Mouse (Mus musculus): ENCODE data around the gene Adgrf4. TPM values are rescaled to one million over a fixed set of nuclear protein-coding genes. Genes with fewer than 3 reads are reported as not detected.

Adgrf4 gene
- total RNA-seq, 1 experiment = not detected

GRCm38 (mm10) chr17:42611295-42611694, 80.8 kb downstream of the Adgrf4 start, which contains the start of gene Opn5:
Gene Opn5 (minus strand): TSS chr17:42611395.
- TF ChIP-seq CHD2 (IDR thresholded peaks at IDR 0.05; ENCODE audit: low read depth, low read length) = no peak
- TF ChIP-seq ZC3H11A (IDR thresholded peaks at IDR 0.05; ENCODE audit: borderline replicate concordance, low read depth, low read length) = no peak
- no peak for TF ChIP-seq ZNF384 (IDR thresholded peaks at IDR 0.05; ENCODE audit: low read depth, low read length)
- TF ChIP-seq MAFK (IDR thresholded peaks at IDR 0.05; ENCODE audit: insufficient read depth, low read depth, low read length) = no peak
- no peak for TF ChIP-seq HCFC1 (IDR thresholded peaks at IDR 0.05; ENCODE audit: borderline replicate concordance, insufficient read depth, low read length)
- no peaks in the 10 kb centered on the region for H3K4me1 ChIP-seq (ENCODE audit: control insufficient read depth in 2 of 2, insufficient read depth in 2 of 2, low read length in 2 of 2, poor library complexity in 1 of 2)

GRCm38 (mm10) chr17:42608270-42608669, 83.8 kb downstream of the Adgrf4 start:
- Histone ChIP-seq H3K27ac (ENCODE audit: insufficient read depth, low read depth, low read length, poor library complexity, severe bottlenecking) (no peak overlapping the region), H3K9me3 (ENCODE audit: control insufficient read depth, insufficient read depth, low read depth, low read length) (no peaks in the 10 kb centered on the region), H3K4me3 (ENCODE audit: insufficient read depth in 1 of 2, low read depth in 1 of 2, low read length in 2 of 2, poor library complexity in 1 of 2, severe bottlenecking in 1 of 2) (no peak overlapping the region), H3K4me1 (ENCODE audit: control insufficient read depth in 2 of 2, insufficient read depth in 2 of 2, low read length in 2 of 2, poor library complexity in 1 of 2) (no peaks in the 10 kb centered on the region), H3K9ac (ENCODE audit: insufficient read depth, low read depth, low read length, poor library complexity, severe bottlenecking) (no peak overlapping the region), H3K36me3 (ENCODE audit: control insufficient read depth, insufficient read depth, low read length, poor library complexity, severe bottlenecking) (no peaks in the 10 kb centered on the region)
- no peak for TF ChIP-seq MAFK (IDR thresholded peaks at IDR 0.05; ENCODE audit: insufficient read depth, low read depth, low read length)
- no peak for TF ChIP-seq CHD2 (IDR thresholded peaks at IDR 0.05; ENCODE audit: low read depth, low read length)
- TF ChIP-seq HCFC1 (IDR thresholded peaks at IDR 0.05; ENCODE audit: borderline replicate concordance, insufficient read depth, low read length) = no peak
- TF ChIP-seq ZC3H11A (IDR thresholded peaks at IDR 0.05; ENCODE audit: borderline replicate concordance, low read depth, low read length) = no peak
- TF ChIP-seq ZNF384 (IDR thresholded peaks at IDR 0.05; ENCODE audit: low read depth, low read length) = no peak
- no peak for DNase-seq (ENCODE audit: low read depth, low spot score)
- in situ Hi-C loops (cut with MboI; ENCODE audit: low sequenced_read_pairs in 2 of 2, unreplicated experiment in 2 of 2) = no loop called here

More at GRCm38 (mm10) chr17:42611295-42611694, 80.8 kb downstream of the Adgrf4 start, which contains the start of gene Opn5:
- no peak within 1 kb of the TSS for H3K9ac ChIP-seq (ENCODE audit: insufficient read depth, low read depth, low read length, poor library complexity, severe bottlenecking)
- in situ Hi-C loops (cut with MboI; ENCODE audit: low sequenced_read_pairs in 2 of 2, unreplicated experiment in 2 of 2) = no loop called here
- DNase-seq (ENCODE audit: low read depth, low spot score) = no peak
- no peaks in the 10 kb centered on the region for H3K36me3 ChIP-seq (ENCODE audit: control insufficient read depth, insufficient read depth, low read length, poor library complexity, severe bottlenecking)
- no peak within 1 kb of the TSS for H3K27ac ChIP-seq (ENCODE audit: insufficient read depth, low read depth, low read length, poor library complexity, severe bottlenecking)
- no peaks in the 10 kb centered on the region for H3K9me3 ChIP-seq (ENCODE audit: control insufficient read depth, insufficient read depth, low read depth, low read length)
- H3K4me3 ChIP-seq (ENCODE audit: insufficient read depth in 1 of 2, low read depth in 1 of 2, low read length in 2 of 2, poor library complexity in 1 of 2, severe bottlenecking in 1 of 2) = no peak within 1 kb of the TSS

Other genes with a start within 250 kb of the Adgrf4 start
- not detected in 2 replicates for gene Opn5, start 80.9 kb downstream of the Adgrf4 start, total RNA-seq (2012; rRNA removed)
- gene Adgrf2, start 49.9 kb upstream of the Adgrf4 start, total RNA-seq (2012; rRNA removed) = 0.04 and 0.21 TPM in 2 replicates
- 58.7 and 62.3 TPM in 2 replicates for gene Cd2ap, start 184.4 kb upstream of the Adgrf4 start, total RNA-seq (2012; rRNA removed)

All from ES-E14 (cell line).